Mouse (Mus musculus): Measurements from ENCODE around the gene Mcl1.

- TF ChIP-seq CTCF (IDR thresholded peaks at IDR 0.05) (no peak), POLR2A (IDR thresholded peaks at IDR 0.05; ENCODE audit: insufficient read depth, low read depth, low read length) (no peak), EP300 (IDR thresholded peaks at IDR 0.05; ENCODE audit: insufficient read depth, low read depth, low read length) (no peak)
These were observed 8.9 kb downstream of the Mcl1 start for GRCm38 (mm10) chr3:95667521-95667920.

All from heart, adult 2 months (tissue).